Mouse (Mus musculus) hematopoietic multipotent progenitor cell, adult 10-12 weeks (in vitro differentiated cells): ENCODE measurements around the gene Elf4. TPM values are rescaled to one million over a fixed set of nuclear protein-coding genes. Genes with fewer than 3 reads are reported as not detected.

Experiments
- polyA plus RNA-seq: library from polyadenylated mRNA; stranded (reverse); fragments of >175 nt; gene quantifications from 2 replicates; pipeline ENCODE4 v1.2.3, GENCODE M21; 2012; ENCODE audit warnings: low replicate concordance

Gene Elf4
- polyA plus RNA-seq, result 44.8 and 49.7 TPM in 2 replicates

GRCm38 (mm10) chrX:48462754-48463507 is at the start of gene Elf4:
Gene Elf4, minus strand, starts transcription at chrX:48463132.

Other genes starting within 250 kb of the Elf4 start
- 2.5 and 7.7 TPM in 2 replicates for gene Utp14a, start 206.3 kb downstream of the Elf4 start, polyA plus RNA-seq
- 5.3 and 7.0 TPM in 2 replicates for gene Bcorl1, start 121.8 kb downstream of the Elf4 start, polyA plus RNA-seq
- gene Aifm1, start 50.4 kb upstream of the Elf4 start, polyA plus RNA-seq, result 1.7 and 4.1 TPM in 2 replicates
- gene Rab33a, start 56.2 kb upstream of the Elf4 start, polyA plus RNA-seq, result 0.27 and 0.43 TPM in 2 replicates
- 0.37 and 1.2 TPM in 2 replicates for gene Zfp280c, start 131.4 kb upstream of the Elf4 start, polyA plus RNA-seq
- gene Slc25a14, start 160.3 kb upstream of the Elf4 start, polyA plus RNA-seq, result 0.21 TPM in 1 of 2 replicates, not detected in the other
- 0.05 TPM in 1 of 2 replicates, not detected in the other for gene Gpr119, start 211.3 kb upstream of the Elf4 start, polyA plus RNA-seq
- gene Rbmx2, start 231.9 kb upstream of the Elf4 start, polyA plus RNA-seq, result 5.2 and 6.9 TPM in 2 replicates